Mouse (Mus musculus) embryonic facial prominence, embryonic 11.5 days (tissue): ENCODE measurements around the gene Apobec2. TPM values are rescaled to one million over a fixed set of nuclear protein-coding genes. Genes with fewer than 3 reads are reported as not detected.
A peak's percentile ranks its signal among the peaks of the same experiment; 100 is the strongest.
"Not testable (repeated sequence)": the region's sequence is repeated elsewhere in the genome, so short reads cannot be mapped to it uniquely, and the experiment has no call there.

ENCODE experiments used
- ATAC-seq: fragments of 200-750 bp; cut with Nextera tagmentation; replicated peaks from 2 replicates; pipeline ENCODE4 v1.8.0; 2017; ENCODE audit warnings: low read depth; ENCODE audit not compliant: insufficient number of reproducible peaks, low FRiP score, low TSS enrichment
- DNase-seq: peaks from one replicate; pipeline ENCODE4 v3.0.0-alpha.2; 2015; ENCODE audit warnings: low spot score
- H3K27ac ChIP-seq: fragments of 300-500 bp; sonication (generic); replicated peaks from 2 replicates; pipeline ENCODE4 v1.5.1; 2014; ENCODE audit warnings: mild to moderate bottlenecking, low read depth, low read length, control low read depth
- H3K27me3 ChIP-seq: fragments of 300-500 bp; sonication (generic); 2 replicates; pipeline ENCODE4 v1.6.1; 2014; ENCODE audit warnings: mild to moderate bottlenecking, low read length, moderate library complexity, mixed read lengths; ENCODE audit not compliant: control insufficient read depth, insufficient read depth
- H3K36me3 ChIP-seq: fragments of 300-500 bp; sonication (generic); replicated peaks from 2 replicates; pipeline ENCODE4 v1.6.1; 2014; ENCODE audit warnings: low read depth, mild to moderate bottlenecking, low read length, moderate library complexity, mixed read lengths; ENCODE audit not compliant: control insufficient read depth, insufficient read depth
- H3K4me1 ChIP-seq: fragments of 300-500 bp; sonication (generic); 2 replicates; pipeline ENCODE4 v1.6.1; 2014; ENCODE audit warnings: low read length, mixed read lengths; ENCODE audit not compliant: control insufficient read depth, insufficient read depth
- H3K4me2 ChIP-seq: fragments of 300-500 bp; sonication (generic); 2 replicates; pipeline ENCODE4 v1.6.1; 2014; ENCODE audit warnings: low read depth, mild to moderate bottlenecking, control low read depth, low read length, moderate library complexity
- H3K4me3 ChIP-seq: fragments of 300-500 bp; sonication (generic); 2 replicates; pipeline ENCODE4 v1.5.1; 2014; ENCODE audit warnings: low read depth, low read length, control low read depth
- H3K9ac ChIP-seq: fragments of 300-500 bp; sonication (generic); replicated peaks from 2 replicates; pipeline ENCODE4 v1.6.1; 2014; ENCODE audit warnings: mild to moderate bottlenecking, control low read depth, low read length
- H3K9me3 ChIP-seq: fragments of 300-500 bp; sonication (generic); replicated peaks from 2 replicates; pipeline ENCODE4 v1.6.1; 2016; ENCODE audit warnings: mild to moderate bottlenecking, low read length, inconsistent platforms, mixed read lengths; ENCODE audit not compliant: control insufficient read depth
- WGBS: fragments of 180-500 bp; shearing (Covaris S2); extraction: QIAGEN DNeasy Blood & Tissue Kit; methylation state at CpG from one replicate; pipeline ENCODE4 v1.1.7; 2014; 5-methylcytosine and 5-hydroxymethylcytosine counted together
- polyA plus RNA-seq: library from polyadenylated mRNA; unstranded; fragments of >200 nt; fragmentation: Nextera tagmentation; extraction: Ambion mirVana; gene quantifications from 2 replicates; pipeline ENCODE4 v1.2.1, GENCODE M21; 2014

Apobec2 gene
- polyA plus RNA-seq: 1.2 and 2.0 TPM in 2 replicates

DNA sequence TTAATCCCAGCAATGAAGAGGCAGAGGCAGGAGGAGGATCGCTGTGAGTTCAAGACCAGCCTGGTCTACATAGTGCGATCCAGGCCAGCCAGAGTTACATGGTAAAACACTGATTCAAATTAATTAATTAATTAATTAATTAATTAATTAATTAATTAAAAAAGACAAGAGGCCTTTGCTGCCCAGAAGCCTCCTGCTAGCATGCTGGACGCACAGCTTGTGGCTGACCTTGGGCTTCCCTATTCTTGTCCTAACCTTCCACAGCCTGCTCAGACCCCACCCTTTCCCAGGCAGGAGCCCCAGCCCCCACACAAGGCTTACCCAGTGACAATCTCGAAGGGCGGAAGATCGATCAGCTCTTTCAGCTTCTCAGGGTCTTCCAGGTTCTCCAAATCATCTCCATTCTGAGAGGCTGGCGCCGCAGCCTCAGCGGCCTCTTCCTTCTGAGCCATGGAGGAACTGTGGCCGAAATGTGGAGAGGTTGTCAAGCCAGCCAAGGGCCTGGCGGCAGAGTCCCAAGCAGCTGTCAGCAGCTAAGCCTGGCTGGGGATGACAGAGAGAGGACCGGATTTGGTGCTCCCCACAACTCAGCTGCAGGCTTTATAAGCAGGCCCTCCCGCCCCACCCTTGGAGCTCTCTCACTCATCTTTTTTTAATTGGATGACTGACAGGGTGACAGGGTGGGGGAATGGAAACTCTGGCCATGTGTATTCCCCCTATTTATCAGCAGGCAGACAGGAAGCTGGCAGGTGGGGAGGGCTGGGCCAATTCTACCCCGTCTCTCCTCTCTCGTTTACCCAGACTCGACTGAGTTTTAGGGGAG is at the start of gene Apobec2:
Gene Apobec2, minus strand, starts transcription at position 773 of the 823 bp plus-strand sequence.
- Histone ChIP-seq H3K36me3 (no peaks in the 10 kb centered on the region), H3K27me3 (no peaks in the 10 kb centered on the region), H3K4me3 (no peak within 1 kb of the TSS), H3K4me2 (no peak within 1 kb of the TSS), H3K4me1 (no peaks in the 10 kb centered on the region), H3K9ac (no peak within 1 kb of the TSS), H3K27ac (no peak within 1 kb of the TSS), H3K9me3 (no peaks in the 10 kb centered on the region)
- DNase-seq (no peak), ATAC-seq (no peak)
- 62% methylated on average over 16 of the region's 16 CpGs for WGBS

- no peak overlapping the region for H3K9ac ChIP-seq
- H3K4me1 ChIP-seq: no peaks in the 10 kb centered on the region
- H3K4me2 ChIP-seq: no peak overlapping the region
- ATAC-seq (no peak), DNase-seq (no peak)
- H3K27ac ChIP-seq: no peak overlapping the region
- no peak overlapping the region for H3K4me3 ChIP-seq
- H3K36me3 ChIP-seq: no peaks in the 10 kb centered on the region
- no peaks in the 10 kb centered on the region for H3K9me3 ChIP-seq
- 91% methylated on average over 10 of the region's 10 CpGs for WGBS
- H3K27me3 ChIP-seq: no peaks in the 10 kb centered on the region
These were observed 47.2 kb upstream of the Apobec2 start for GRCm38 (mm10) chr17:48479952-48480351.

DNA sequence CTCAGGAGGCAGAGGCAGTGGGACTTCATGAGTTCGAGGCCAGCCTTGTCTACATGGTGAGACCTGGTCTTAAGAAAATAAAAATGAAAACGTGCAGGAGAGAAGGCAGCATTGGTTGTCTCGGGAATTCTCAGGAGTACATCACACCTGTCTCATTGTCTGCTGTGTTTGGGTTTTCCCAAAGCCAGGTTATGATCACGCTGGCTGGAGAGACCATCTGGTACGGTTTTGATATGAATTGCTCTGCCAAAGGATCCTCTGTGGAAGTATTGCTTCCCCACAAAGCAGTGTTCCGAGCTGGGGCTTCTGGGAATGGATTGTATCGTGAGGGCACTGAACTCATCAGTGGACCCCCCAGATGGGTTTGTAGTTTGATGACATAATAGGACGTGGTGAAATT is 42.7 kb upstream of the Apobec2 start:
- DNase-seq: no peak
- Histone ChIP-seq H3K9me3 (no peaks in the 10 kb centered on the region), H3K27ac (no peak overlapping the region), H3K9ac (no peak overlapping the region), H3K36me3 (no peaks in the 10 kb centered on the region), H3K4me3 (no peak overlapping the region), H3K27me3 (no peaks in the 10 kb centered on the region), H3K4me2 (no peak overlapping the region), H3K4me1 (no peaks in the 10 kb centered on the region)
- ATAC-seq: no peak
- WGBS: 80% methylated on average over 8 of the region's 8 CpGs

- WGBS: 83% methylated on average over 6 of the region's 6 CpGs
These were observed 41.6 kb upstream of the Apobec2 start for GRCm38 (mm10) chr17:48474282-48474681.

DNA sequence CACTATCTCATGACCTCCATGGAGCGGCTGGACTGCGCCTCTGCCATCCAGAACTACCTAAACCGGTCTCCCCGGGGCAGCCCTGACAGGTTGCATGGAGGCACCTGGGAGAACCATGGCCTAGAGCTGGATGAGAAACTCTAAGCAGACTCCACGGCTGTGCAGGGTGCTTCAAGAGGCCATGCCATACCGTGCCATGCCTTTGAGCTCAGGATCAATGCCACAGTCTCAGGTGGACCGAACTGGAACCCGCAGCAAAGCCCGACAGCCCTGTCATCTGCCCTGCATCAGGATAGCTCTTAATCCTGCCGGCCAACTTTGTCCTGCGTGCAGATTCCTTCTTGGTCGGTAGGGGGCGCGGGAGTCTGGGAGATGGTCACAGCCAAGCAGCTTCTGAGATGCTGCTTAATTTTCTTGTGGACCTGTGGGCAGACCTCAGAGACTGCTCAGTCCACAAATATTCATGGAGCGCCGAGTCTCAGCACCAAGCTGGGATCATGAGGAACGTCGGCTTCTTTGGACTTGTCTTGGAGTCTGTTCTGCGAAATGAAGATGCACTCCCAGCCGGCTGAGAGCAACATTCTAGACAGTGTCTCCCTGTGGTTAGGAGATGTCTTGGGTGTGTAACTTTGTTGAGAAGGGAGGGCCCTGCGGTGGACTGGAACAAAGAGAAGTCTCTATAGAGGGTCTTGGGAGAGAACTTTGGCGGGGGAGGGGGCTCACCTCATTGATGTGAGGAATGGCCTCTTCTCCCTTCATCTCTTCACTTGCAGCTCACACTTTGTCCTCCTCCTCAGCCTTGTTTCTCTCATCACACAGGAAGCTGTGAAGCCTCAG is 34.9 kb upstream of the Apobec2 start:
- ATAC-seq (peak; percentile 70), DNase-seq (peak; percentile 91)
- 0 out of 2 replicates have a peak overlapping the region, but pooled peaks have one; percentile 28 for H3K9ac ChIP-seq
- no peak overlapping the region for H3K4me3 ChIP-seq
- no peaks in the 10 kb centered on the region for H3K9me3 ChIP-seq
- H3K27ac ChIP-seq: no peak overlapping the region
- peaks cover 3% of the 10 kb centered on the region; the same call in 1 of the 2 replicates for H3K27me3 ChIP-seq
- WGBS: 10% methylated on average over 22 of the region's 22 CpGs
- no peaks in the 10 kb centered on the region for H3K36me3 ChIP-seq
- H3K4me2 ChIP-seq: peak overlapping the region; percentile 16
- peaks cover 3% of the 10 kb centered on the region; the same call in 1 of the 2 replicates for H3K4me1 ChIP-seq

More at GRCm38 (mm10) chr17:48474282-48474681, 41.6 kb upstream of the Apobec2 start:
- H3K9ac ChIP-seq, DNase-seq, H3K9me3 ChIP-seq, H3K4me3 ChIP-seq, ATAC-seq, H3K4me1 ChIP-seq, H3K4me2 ChIP-seq, H3K27ac ChIP-seq, H3K36me3 ChIP-seq, H3K27me3 ChIP-seq: not testable (repeated sequence)

DNA sequence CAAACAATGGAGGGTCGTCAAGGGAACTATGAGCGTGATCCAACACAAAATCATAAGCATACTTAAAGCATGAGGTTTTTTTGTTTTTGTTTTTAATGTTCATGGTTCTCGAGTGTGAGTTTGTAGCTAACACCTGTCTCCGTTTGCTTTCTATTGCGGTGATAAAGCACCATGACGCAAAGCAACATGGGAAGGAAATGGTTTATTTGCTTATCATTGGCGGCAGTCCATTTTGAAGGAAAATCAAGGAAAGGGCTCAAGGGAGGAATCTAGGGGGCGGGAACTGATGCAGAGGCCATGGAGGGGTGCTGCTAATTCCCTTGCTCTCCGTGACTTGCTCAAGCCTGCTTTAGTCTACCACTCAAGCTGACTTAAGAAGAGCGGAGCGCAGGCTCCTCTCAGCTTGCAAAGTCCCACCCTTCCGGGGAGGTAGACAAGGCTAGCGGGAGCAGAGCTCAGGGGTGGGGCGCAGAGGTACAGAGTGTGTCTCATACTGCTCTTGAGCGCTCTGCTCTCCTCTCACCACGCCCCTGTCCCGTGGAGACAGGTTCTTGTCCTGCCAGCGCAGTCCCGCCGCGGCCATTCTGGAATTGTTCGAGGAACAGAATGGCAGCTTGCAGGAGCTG is 34.2 kb upstream of the Apobec2 start:
- Histone ChIP-seq H3K36me3 (no peaks in the 10 kb centered on the region), H3K9me3 (no peaks in the 10 kb centered on the region), H3K9ac (no peak overlapping the region), H3K27ac (no peak overlapping the region), H3K4me3 (peak overlapping the region; percentile 3; the same call in 1 of the 2 replicates), H3K27me3 (peaks cover 3% of the 10 kb centered on the region; the same call in 1 of the 2 replicates), H3K4me2 (peak overlapping the region; percentile 16), H3K4me1 (peaks cover 3% of the 10 kb centered on the region; the same call in 1 of the 2 replicates)
- ATAC-seq (0 out of 2 replicates have a peak, but pooled peaks have one; percentile 27), DNase-seq (no peak)
- WGBS: 37% methylated on average over 22 of the region's 22 CpGs

GRCm38 (mm10) chr17:48463391-48463790 is 30.7 kb upstream of the Apobec2 start:
- Histone ChIP-seq H3K27me3 (peaks cover 3% of the 10 kb centered on the region; the same call in 1 of the 2 replicates), H3K27ac (no peak overlapping the region), H3K9me3 (no peaks in the 10 kb centered on the region), H3K9ac (no peak overlapping the region), H3K4me2 (no peak overlapping the region), H3K4me3 (no peak overlapping the region), H3K4me1 (peaks cover 3% of the 10 kb centered on the region; the same call in 1 of the 2 replicates), H3K36me3 (no peaks in the 10 kb centered on the region)
- DNase-seq (no peak), ATAC-seq (no peak)
- WGBS: 94% methylated on average over 4 of the region's 4 CpGs
